Mouse (Mus musculus): ENCODE data around the gene Ovol3. TPM values are rescaled to one million over a fixed set of nuclear protein-coding genes. Genes with fewer than 3 reads are reported as not detected.

Gene Ovol3
- polyA plus RNA-seq, 1 experiment, result 0.27 TPM

DNA sequence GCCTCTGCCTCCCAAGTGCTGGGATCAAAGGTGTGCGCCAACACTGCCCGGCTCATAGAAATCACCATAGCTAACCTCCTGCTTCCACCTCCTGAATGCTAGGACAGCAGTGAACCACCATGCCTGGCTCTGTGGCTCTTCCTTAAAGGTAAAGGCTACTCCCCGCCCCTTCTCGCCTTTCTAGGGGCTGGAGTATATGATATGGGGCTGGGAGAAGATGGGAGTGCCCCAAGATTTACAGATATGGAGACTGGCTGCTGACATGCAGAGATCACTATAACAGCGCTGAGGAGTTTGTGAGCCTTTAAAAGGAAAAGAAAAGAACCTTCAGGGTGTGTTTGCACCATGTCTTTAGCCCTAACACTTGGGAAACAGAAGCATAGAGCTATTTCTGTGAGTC is 13.3 kb downstream of the Ovol3 start:
- no peak for DNase-seq
- H3K4me3 ChIP-seq (ENCODE audit: insufficient read depth, low read depth, low read length), result no peak overlapping the region
- WGBS, result 93% methylated on average over 5 of the region's 5 CpGs

GRCm38 (mm10) chr7:30221433-30221832 is 14.1 kb downstream of the Ovol3 start:
- no peaks in the 10 kb centered on the region for H3K27me3 ChIP-seq (replicated peaks; ENCODE audit: control insufficient read depth, insufficient read depth, low read length)
- WGBS, result 77% methylated on average over 3 of the region's 3 CpGs
- no peak overlapping the region for H3K4me3 ChIP-seq (ENCODE audit: insufficient read depth, low read depth, low read length)
- DNase-seq, result no peak
- H3K27ac ChIP-seq (ENCODE audit: insufficient read depth, low read depth, low read length), result no peak overlapping the region
- H3K36me3 ChIP-seq (ENCODE audit: control insufficient read depth, insufficient read depth, low read length), result peaks cover 2% of the 10 kb centered on the region; the same call in 1 of the 2 replicates
- H3K4me1 ChIP-seq (ENCODE audit: control insufficient read depth, insufficient read depth, low read length), result peaks cover 11% of the 10 kb centered on the region
- TF ChIP-seq POLR2A (IDR thresholded peaks at IDR 0.05; ENCODE audit: low read depth, low read length) (no peak), CTCF (conservative IDR thresholded peaks at IDR 0.05; ENCODE audit: insufficient read depth, insufficient read length, low read depth, low read length) (no peak)

More for the DNA sequence above, 13.3 kb downstream of the Ovol3 start:
- Histone ChIP-seq H3K36me3 (ENCODE audit: control insufficient read depth, insufficient read depth, low read length) (peaks cover 2% of the 10 kb centered on the region; the same call in 1 of the 2 replicates), H3K4me1 (ENCODE audit: control insufficient read depth, insufficient read depth, low read length) (peaks cover 8% of the 10 kb centered on the region), H3K27me3 (replicated peaks; ENCODE audit: control insufficient read depth, insufficient read depth, low read length) (no peaks in the 10 kb centered on the region), H3K27ac (ENCODE audit: insufficient read depth, low read depth, low read length) (no peak overlapping the region)
- TF ChIP-seq POLR2A (IDR thresholded peaks at IDR 0.05; ENCODE audit: low read depth, low read length), result no peak
- no peak for TF ChIP-seq CTCF (conservative IDR thresholded peaks at IDR 0.05; ENCODE audit: insufficient read depth, insufficient read length, low read depth, low read length)

- Histone ChIP-seq H3K4me1 (ENCODE audit: control insufficient read depth, insufficient read depth, low read length) (peaks cover 14% of the 10 kb centered on the region), H3K4me3 (ENCODE audit: insufficient read depth, low read depth, low read length) (peak overlapping the region; percentile 57), H3K27ac (ENCODE audit: insufficient read depth, low read depth, low read length) (peak overlapping the region; percentile 75), H3K36me3 (ENCODE audit: control insufficient read depth, insufficient read depth, low read length) (0 out of 2 replicates have a peak, but pooled peaks cover 2% of the 10 kb centered on the region), H3K27me3 (replicated peaks; ENCODE audit: control insufficient read depth, insufficient read depth, low read length) (no peaks in the 10 kb centered on the region)
- 10% methylated on average over 11 of the region's 11 CpGs for WGBS
- TF ChIP-seq POLR2A (IDR thresholded peaks at IDR 0.05; ENCODE audit: low read depth, low read length) (no peak), CTCF (conservative IDR thresholded peaks at IDR 0.05; ENCODE audit: insufficient read depth, insufficient read length, low read depth, low read length) (no peak)
- DNase-seq, result peak; percentile 79
These were observed 15.5 kb downstream of the Ovol3 start for GRCm38 (mm10) chr7:30220008-30220356.

DNA sequence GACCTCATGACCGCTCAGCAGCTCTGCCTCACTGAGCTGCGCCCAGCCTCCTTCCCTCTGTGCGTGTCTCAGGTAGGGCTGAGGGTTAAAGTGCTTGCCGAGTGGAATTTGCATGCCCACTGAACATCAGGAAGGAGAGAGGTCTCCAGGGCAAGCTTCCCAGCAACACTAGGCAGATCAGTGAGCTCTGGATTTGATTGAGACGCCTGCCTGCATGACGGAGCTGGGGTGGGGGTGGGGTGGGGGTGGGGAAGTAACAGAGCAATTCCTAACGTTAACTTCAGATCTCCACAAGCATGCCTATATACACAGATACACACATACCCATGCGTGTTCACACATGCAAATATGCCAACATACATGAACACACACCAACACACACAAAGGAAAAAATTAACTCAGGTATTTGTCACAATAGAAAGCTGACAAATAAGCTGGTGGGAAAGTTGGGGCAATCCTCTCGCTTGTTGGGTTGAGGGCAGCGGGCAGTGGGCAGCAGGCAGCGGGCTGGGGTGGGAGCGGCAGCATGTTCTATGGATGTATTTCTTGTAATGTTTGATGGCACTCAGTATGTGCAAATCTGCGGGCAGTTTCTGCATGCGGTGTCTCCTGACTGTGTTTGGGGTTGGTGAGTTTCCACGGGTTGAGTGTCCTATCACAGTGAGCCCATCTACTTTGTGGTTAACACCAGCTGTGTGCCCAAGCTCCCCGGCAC is 16.1 kb downstream of the Ovol3 start:
- DNase-seq, result peak; percentile 77
- Histone ChIP-seq H3K27me3 (replicated peaks; ENCODE audit: control insufficient read depth, insufficient read depth, low read length) (no peaks in the 10 kb centered on the region), H3K36me3 (ENCODE audit: control insufficient read depth, insufficient read depth, low read length) (0 out of 2 replicates have a peak, but pooled peaks cover 2% of the 10 kb centered on the region), H3K4me3 (ENCODE audit: insufficient read depth, low read depth, low read length) (peak overlapping the region; percentile 57), H3K4me1 (ENCODE audit: control insufficient read depth, insufficient read depth, low read length) (peaks cover 14% of the 10 kb centered on the region), H3K27ac (ENCODE audit: insufficient read depth, low read depth, low read length) (peak overlapping the region; percentile 75)
- no peak for TF ChIP-seq POLR2A (IDR thresholded peaks at IDR 0.05; ENCODE audit: low read depth, low read length)
- TF ChIP-seq CTCF (conservative IDR thresholded peaks at IDR 0.05; ENCODE audit: insufficient read depth, insufficient read length, low read depth, low read length), result no peak
- WGBS, result 2% methylated on average over 16 of the region's 16 CpGs

DNA sequence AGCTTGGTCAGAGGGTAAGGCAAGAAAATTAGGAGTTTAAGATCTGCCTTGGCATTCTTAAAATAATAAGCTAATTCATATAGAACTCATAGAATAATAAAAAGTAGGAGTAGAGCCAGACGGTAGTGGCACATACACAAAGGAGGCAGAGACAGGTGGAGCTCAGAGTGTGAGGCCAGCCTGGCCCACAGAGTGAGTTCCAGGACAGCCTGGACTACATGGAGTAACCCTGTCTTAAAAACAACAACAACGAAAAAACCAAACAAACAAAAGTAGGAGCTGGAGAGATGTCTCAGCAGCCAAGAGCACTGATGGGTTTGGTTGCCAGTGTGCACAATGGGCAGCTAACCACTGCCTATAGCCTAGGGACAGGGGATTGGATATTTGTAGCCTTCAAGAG is 18.2 kb downstream of the Ovol3 start:
- Histone ChIP-seq H3K27ac (ENCODE audit: insufficient read depth, low read depth, low read length) (no peak overlapping the region), H3K4me3 (ENCODE audit: insufficient read depth, low read depth, low read length) (no peak overlapping the region), H3K36me3 (ENCODE audit: control insufficient read depth, insufficient read depth, low read length) (no peaks in the 10 kb centered on the region), H3K27me3 (replicated peaks; ENCODE audit: control insufficient read depth, insufficient read depth, low read length) (no peaks in the 10 kb centered on the region), H3K4me1 (ENCODE audit: control insufficient read depth, insufficient read depth, low read length) (peaks cover 14% of the 10 kb centered on the region)
- no peak for TF ChIP-seq CTCF (conservative IDR thresholded peaks at IDR 0.05; ENCODE audit: insufficient read depth, insufficient read length, low read depth, low read length)
- TF ChIP-seq POLR2A (IDR thresholded peaks at IDR 0.05; ENCODE audit: low read depth, low read length), result no peak
- no peak for DNase-seq
- 76% methylated on average over 2 of the region's 2 CpGs for WGBS

DNA sequence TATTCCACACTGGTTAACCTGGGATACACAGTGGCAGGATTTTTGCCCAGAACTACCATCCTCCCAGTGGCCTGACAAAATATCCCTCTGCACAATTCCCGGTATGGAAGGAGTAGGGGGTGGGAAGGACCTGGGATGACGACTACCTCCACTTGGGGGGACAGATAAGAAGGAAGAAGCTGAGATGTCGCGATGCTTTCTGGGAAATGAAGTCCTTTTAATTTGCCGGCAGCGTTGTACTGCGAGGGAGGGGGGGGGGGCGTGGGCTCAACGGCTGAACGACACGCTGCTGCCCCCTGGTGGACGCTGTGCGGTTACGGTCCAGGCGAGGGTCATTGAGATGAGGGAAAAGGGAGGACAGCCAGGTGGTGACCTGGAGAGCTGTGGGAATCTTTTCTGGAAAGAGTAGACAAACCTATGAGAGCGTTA is 18.8 kb downstream of the Ovol3 start:
- peak; percentile 84 for DNase-seq
- Histone ChIP-seq H3K4me3 (ENCODE audit: insufficient read depth, low read depth, low read length) (peak overlapping the region; percentile 32; the same call in 1 of the 2 replicates), H3K36me3 (ENCODE audit: control insufficient read depth, insufficient read depth, low read length) (no peaks in the 10 kb centered on the region), H3K4me1 (ENCODE audit: control insufficient read depth, insufficient read depth, low read length) (peaks cover 14% of the 10 kb centered on the region), H3K27me3 (replicated peaks; ENCODE audit: control insufficient read depth, insufficient read depth, low read length) (no peaks in the 10 kb centered on the region), H3K27ac (ENCODE audit: insufficient read depth, low read depth, low read length) (peak overlapping the region; percentile 70)
- peak; percentile 88 for TF ChIP-seq CTCF (conservative IDR thresholded peaks at IDR 0.05; ENCODE audit: insufficient read depth, insufficient read length, low read depth, low read length)
- TF ChIP-seq POLR2A (IDR thresholded peaks at IDR 0.05; ENCODE audit: low read depth, low read length), result no peak
- WGBS, result 2% methylated on average over 16 of the region's 16 CpGs

DNA sequence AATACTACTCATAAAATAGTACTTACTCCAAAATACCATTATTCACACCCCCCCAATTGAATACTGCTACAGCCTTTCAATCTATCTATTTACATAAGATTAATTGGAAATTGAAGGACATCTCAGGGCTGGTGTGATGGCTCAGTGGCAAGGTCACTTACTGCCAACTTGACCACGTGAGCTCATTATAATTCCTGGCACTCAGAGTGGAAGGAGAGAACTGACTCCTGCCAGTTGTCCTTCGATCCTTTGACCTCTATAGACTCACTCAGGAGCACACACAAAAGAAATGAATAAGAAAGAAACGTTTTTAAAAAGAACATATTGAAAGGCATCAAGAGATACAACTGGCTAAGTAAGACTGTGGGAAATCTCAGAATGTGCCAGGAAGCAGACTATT is 19.6 kb downstream of the Ovol3 start:
- TF ChIP-seq CTCF (conservative IDR thresholded peaks at IDR 0.05; ENCODE audit: insufficient read depth, insufficient read length, low read depth, low read length), result no peak
- TF ChIP-seq POLR2A (IDR thresholded peaks at IDR 0.05; ENCODE audit: low read depth, low read length), result no peak
- Histone ChIP-seq H3K36me3 (ENCODE audit: control insufficient read depth, insufficient read depth, low read length) (no peaks in the 10 kb centered on the region), H3K4me3 (ENCODE audit: insufficient read depth, low read depth, low read length) (no peak overlapping the region), H3K27me3 (replicated peaks; ENCODE audit: control insufficient read depth, insufficient read depth, low read length) (no peaks in the 10 kb centered on the region), H3K27ac (ENCODE audit: insufficient read depth, low read depth, low read length) (no peak overlapping the region), H3K4me1 (ENCODE audit: control insufficient read depth, insufficient read depth, low read length) (peaks cover 14% of the 10 kb centered on the region)
- WGBS, result 45% methylated on average over 3 of the region's 3 CpGs
- DNase-seq, result peak; percentile 82

Measured in kidney, adult 2 months (tissue).